In genomic region chr1:75445751-75446611, GRCm38 (mm10) we compare ENCODE assay signal across 8 mouse cellular contexts. TPM values are rescaled to one million over a fixed set of nuclear protein-coding genes. Genes with fewer than 3 reads are reported as not detected.
DNase-seq lines count a peak whose midpoint lies in the region; ATAC-seq and TF ChIP-seq lines count a peak whose summit lies in the region.

No protein-coding gene starts in this region.

- peak; percentile 63; the same call in 1 of the 2 replicates for TF ChIP-seq EP300 in heart, adult 2 months (IDR thresholded peaks at IDR 0.05; ENCODE audit: insufficient read depth, low read depth, low read length)

- H3K27me3 ChIP-seq in embryonic facial prominence, embryonic 11.5 days (ENCODE audit: control insufficient read depth, insufficient read depth, low read length) = peaks cover 19% of the 10 kb centered on the region
- peaks cover 12% of the 10 kb centered on the region for H3K27me3 ChIP-seq in heart, adult 2 months (ENCODE audit: control insufficient read depth, insufficient read depth, low read length)
- peaks cover 73% of the 10 kb centered on the region for H3K27me3 ChIP-seq in limb, embryonic 15.5 days
- H3K27me3 ChIP-seq in midbrain, embryonic 16.5 days (ENCODE audit: control insufficient read depth, insufficient read depth, low read depth, low read length) = no peaks in the 10 kb centered on the region; the same call in 1 of the 2 replicates
- H3K27me3 ChIP-seq in splenic B cell, adult 2 months (ENCODE audit: control insufficient read depth, insufficient read depth, low read length, poor library complexity, severe bottlenecking) = peaks cover 5% of the 10 kb centered on the region

- DNase-seq in 416B (ENCODE audit: low read depth) = peak; percentile 60
- peak; percentile 41 for DNase-seq in adrenal gland, adult 8-10 months
- DNase-seq in embryonic facial prominence, embryonic 11.5 days (ENCODE audit: low spot score) = peak; percentile 87
- DNase-seq in heart, adult 2 months = peak; percentile 75 to 81
- peak; percentile 71 for DNase-seq in kidney, adult 18-20 months
- DNase-seq in splenic B cell, adult 2 months (ENCODE audit: low read depth, low spot score) = peak; percentile 83

- H3K9me3 ChIP-seq in embryonic facial prominence, embryonic 11.5 days (replicated peaks; ENCODE audit: control insufficient read depth, low read length) = no peaks in the 10 kb centered on the region
- no peaks in the 10 kb centered on the region for H3K9me3 ChIP-seq in limb, embryonic 15.5 days
- H3K9me3 ChIP-seq in midbrain, embryonic 16.5 days (replicated peaks; ENCODE audit: control insufficient read depth, low read length, poor library complexity, severe bottlenecking) = no peaks in the 10 kb centered on the region

- intact Hi-C loops in heart, adult 2 months (cut with DNase I) = loop anchor here (1.0 kb wide), 1 partner anchor 21 kb away; no protein-coding TSS in a partner anchor

- H3K36me3 ChIP-seq in embryonic facial prominence, embryonic 11.5 days (replicated peaks; ENCODE audit: control insufficient read depth, insufficient read depth, low read depth, low read length) = no peaks in the 10 kb centered on the region
- H3K36me3 ChIP-seq in heart, adult 2 months (ENCODE audit: control insufficient read depth, insufficient read depth, low read length) = no peaks in the 10 kb centered on the region
- H3K36me3 ChIP-seq in limb, embryonic 15.5 days = peaks cover 18% of the 10 kb centered on the region
- no peaks in the 10 kb centered on the region for H3K36me3 ChIP-seq in midbrain, embryonic 16.5 days (ENCODE audit: control insufficient read depth, insufficient read depth, low read length)
- no peaks in the 10 kb centered on the region for H3K36me3 ChIP-seq in splenic B cell, adult 2 months (ENCODE audit: control insufficient read depth, insufficient read depth, low read length, poor library complexity, severe bottlenecking)

- ATAC-seq in embryonic facial prominence, embryonic 11.5 days (replicated peaks; ENCODE audit: insufficient number of reproducible peaks, low FRiP score, low TSS enrichment, low read depth) = 0 out of 2 replicates have a peak, but pooled peaks have one; percentile 2
- ATAC-seq in limb, embryonic 15.5 days (ENCODE audit: insufficient number of reproducible peaks, low FRiP score, low TSS enrichment, low read depth) = no peak
- peak; percentile 20 for ATAC-seq in midbrain, embryonic 16.5 days

- H3K79me2 ChIP-seq in heart, adult 2 months (replicated peaks; ENCODE audit: control insufficient read depth, insufficient read depth, low read length) = no peaks in the 10 kb centered on the region

- TF ChIP-seq POLR2A in heart, adult 2 months (IDR thresholded peaks at IDR 0.05; ENCODE audit: insufficient read depth, low read depth, low read length) = no peak

- peak; percentile 98 for TF ChIP-seq CTCF in heart, adult 2 months (IDR thresholded peaks at IDR 0.05)

- under 1% methylated on average over 22 of the region's 22 CpGs for WGBS in embryonic facial prominence, embryonic 11.5 days
- WGBS in heart, adult 2 months = 6% methylated on average over 22 of the region's 22 CpGs
- WGBS in limb, embryonic 15.5 days = under 1% methylated on average over 22 of the region's 22 CpGs
- WGBS in midbrain, embryonic 16.5 days = under 1% methylated on average over 22 of the region's 22 CpGs

- peak overlapping the region; percentile 0 for H3K4me2 ChIP-seq in embryonic facial prominence, embryonic 11.5 days (ENCODE audit: low read depth, low read length)
- peak overlapping the region; percentile 15 for H3K4me2 ChIP-seq in limb, embryonic 15.5 days
- peak overlapping the region; percentile 40 for H3K4me2 ChIP-seq in midbrain, embryonic 16.5 days (ENCODE audit: low read length)

- H3K9ac ChIP-seq in embryonic facial prominence, embryonic 11.5 days (replicated peaks; ENCODE audit: low read length) = no peak overlapping the region; the same call in 1 of the 2 replicates
- H3K9ac ChIP-seq in heart, adult 2 months (ENCODE audit: low read depth, low read length) = no peak overlapping the region
- no peak overlapping the region for H3K9ac ChIP-seq in limb, embryonic 15.5 days
- H3K9ac ChIP-seq in midbrain, embryonic 16.5 days (ENCODE audit: low read depth, low read length) = peak overlapping the region; percentile 30; the same call in 1 of the 2 replicates

- H3K4me1 ChIP-seq in embryonic facial prominence, embryonic 11.5 days (ENCODE audit: control insufficient read depth, insufficient read depth, low read length) = peaks cover 41% of the 10 kb centered on the region
- H3K4me1 ChIP-seq in heart, adult 2 months (ENCODE audit: control insufficient read depth, insufficient read depth, low read length) = no peaks in the 10 kb centered on the region
- H3K4me1 ChIP-seq in limb, embryonic 15.5 days = peaks cover 78% of the 10 kb centered on the region
- peaks cover 76% of the 10 kb centered on the region for H3K4me1 ChIP-seq in midbrain, embryonic 16.5 days (ENCODE audit: control insufficient read depth, insufficient read depth, low read length)

- peak overlapping the region; percentile 10; the same call in 1 of the 2 replicates for H3K27ac ChIP-seq in embryonic facial prominence, embryonic 11.5 days (replicated peaks; ENCODE audit: low read depth, low read length)
- H3K27ac ChIP-seq in heart, adult 2 months = no peak overlapping the region
- H3K27ac ChIP-seq in limb, embryonic 15.5 days = no peak overlapping the region
- H3K27ac ChIP-seq in midbrain, embryonic 16.5 days (ENCODE audit: low read length) = peak overlapping the region; percentile 81

- H3K4me3 ChIP-seq in embryonic facial prominence, embryonic 11.5 days (ENCODE audit: low read depth, low read length) = no peak overlapping the region
- no peak overlapping the region for H3K4me3 ChIP-seq in heart, adult 2 months
- peak overlapping the region; percentile 9; the same call in 1 of the 2 replicates for H3K4me3 ChIP-seq in limb, embryonic 15.5 days
- peak overlapping the region; percentile 16; the same call in 1 of the 2 replicates for H3K4me3 ChIP-seq in midbrain, embryonic 16.5 days (ENCODE audit: low read depth, low read length)

RNA-seq across cellular contexts. Expression of gene Asic4, which starts 4.3 kb away (rescaled TPM):
- 10 to 100 TPM in 2 of 4 experiments, 1 to 10 TPM in 2; 4.9 to 11.1 (median 8.4) TPM for total RNA-seq in adrenal gland, adult 8-10 months (2022)
- 0.29 and 1.1 TPM in 2 replicates for polyA plus RNA-seq in embryonic facial prominence, embryonic 11.5 days (2014; fragmentation: Nextera tagmentation; extraction: Ambion mirVana)
- not detected for total RNA-seq in heart, adult 2 months (2021)
- not detected in 2 replicates for polyA plus RNA-seq in heart, adult 2 months (2012; rRNA removed)
- 0.14 TPM in 2 replicates for polyA plus RNA-seq in limb, embryonic 15.5 days (2015; fragmentation: Nextera tagmentation; extraction: Ambion mirVana)
- 45.4 and 54.8 TPM in 2 replicates for polyA plus RNA-seq in midbrain, embryonic 16.5 days (2015; fragmentation: Nextera tagmentation; extraction: Ambion mirVana)

RNA-seq across cellular contexts. Expression of gene Gmppa, which starts 10.3 kb away (rescaled TPM):
- total RNA-seq in adrenal gland, adult 8-10 months (2022) = 100 to 1,000 TPM in 1 of 4 experiments, 10 to 100 TPM in 3; 56.5 to 103 (median 92.0) TPM
- 36.9 and 38.4 TPM in 2 replicates for polyA plus RNA-seq in embryonic facial prominence, embryonic 11.5 days (2014; fragmentation: Nextera tagmentation; extraction: Ambion mirVana)
- 10 to 100 TPM; 38.9 to 39.9 TPM for total RNA-seq in heart, adult 2 months (2021)
- polyA plus RNA-seq in heart, adult 2 months (2012; rRNA removed) = 91.3 and 94.6 TPM in 2 replicates
- polyA plus RNA-seq in limb, embryonic 15.5 days (2015; fragmentation: Nextera tagmentation; extraction: Ambion mirVana) = 94.6 and 97.0 TPM in 2 replicates
- polyA plus RNA-seq in midbrain, embryonic 16.5 days (2015; fragmentation: Nextera tagmentation; extraction: Ambion mirVana) = 79.7 and 81.3 TPM in 2 replicates

RNA-seq across cellular contexts. Expression of gene Chpf, which starts 33.1 kb away (rescaled TPM):
- total RNA-seq in adrenal gland, adult 8-10 months (2022) = 10 to 100 TPM; 56.6 to 72.7 (median 67.0) TPM
- polyA plus RNA-seq in embryonic facial prominence, embryonic 11.5 days (2014; fragmentation: Nextera tagmentation; extraction: Ambion mirVana) = 14.6 and 15.3 TPM in 2 replicates
- total RNA-seq in heart, adult 2 months (2021) = 10 to 100 TPM; 23.2 to 25.0 TPM
- 26.9 and 37.8 TPM in 2 replicates for polyA plus RNA-seq in heart, adult 2 months (2012; rRNA removed)
- polyA plus RNA-seq in limb, embryonic 15.5 days (2015; fragmentation: Nextera tagmentation; extraction: Ambion mirVana) = 51.7 and 58.8 TPM in 2 replicates
- 34.8 and 37.5 TPM in 2 replicates for polyA plus RNA-seq in midbrain, embryonic 16.5 days (2015; fragmentation: Nextera tagmentation; extraction: Ambion mirVana)

RNA-seq across cellular contexts. Expression of gene Tmem198, which starts 33.4 kb away (rescaled TPM):
- total RNA-seq in adrenal gland, adult 8-10 months (2022) = 1 to 10 TPM; 2.5 to 5.8 (median 3.0) TPM
- 0.98 and 1.6 TPM in 2 replicates for polyA plus RNA-seq in embryonic facial prominence, embryonic 11.5 days (2014; fragmentation: Nextera tagmentation; extraction: Ambion mirVana)
- total RNA-seq in heart, adult 2 months (2021) = under 1 TPM; 0.21 to 0.66 TPM
- polyA plus RNA-seq in heart, adult 2 months (2012; rRNA removed) = 0.39 and 0.73 TPM in 2 replicates
- 0.74 and 0.79 TPM in 2 replicates for polyA plus RNA-seq in limb, embryonic 15.5 days (2015; fragmentation: Nextera tagmentation; extraction: Ambion mirVana)
- 52.0 and 56.7 TPM in 2 replicates for polyA plus RNA-seq in midbrain, embryonic 16.5 days (2015; fragmentation: Nextera tagmentation; extraction: Ambion mirVana)

Comparison
In these comparisons a context has a peak if more than half of its experiments do, and no peak if none do; other contexts are left out.
1. H3K27ac ChIP-seq: peak in embryonic facial prominence, embryonic 11.5 days (single experiment) and midbrain, embryonic 16.5 days (single experiment); none in heart, adult 2 months (single experiment) and limb, embryonic 15.5 days (single experiment).
2. H3K4me3 ChIP-seq: peak in limb, embryonic 15.5 days (single experiment) and midbrain, embryonic 16.5 days (single experiment); none in embryonic facial prominence, embryonic 11.5 days (single experiment) and heart, adult 2 months (single experiment).
3. RNA of gene Asic4, which starts 4.3 kb away (polyA plus RNA-seq): 45.4 to 54.8 TPM in midbrain, embryonic 16.5 days; 0.29 to 1.1 TPM in embryonic facial prominence, embryonic 11.5 days, 0.14 TPM in limb, embryonic 15.5 days and not detected in heart, adult 2 months; every median in the first group is over 10 times any median in the second.
4. Peak in every context shown above with its lines, with median percentiles within 50 percentile points of each other: DNase-seq and H3K4me2 ChIP-seq.